ENCODE assay signal across 9 mouse cellular contexts in the genomic region with DNA sequence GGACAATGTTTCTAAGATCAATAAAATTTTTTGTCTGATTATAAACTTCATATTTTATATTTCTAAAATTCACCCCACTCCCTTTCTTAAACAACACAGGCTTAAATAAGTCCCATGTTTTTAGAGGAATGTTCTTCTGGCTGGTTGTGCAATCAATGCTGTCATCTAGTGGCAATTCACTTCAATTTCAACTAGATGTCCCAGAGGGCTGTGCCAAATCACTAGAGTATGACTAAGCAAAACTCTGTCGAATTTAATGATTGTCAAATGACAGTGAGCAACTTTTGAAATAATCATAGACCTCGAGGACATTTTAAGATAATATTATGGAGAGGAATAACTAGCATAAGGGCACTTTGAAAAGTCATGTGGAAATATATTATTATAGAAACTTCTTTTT. TPM values are rescaled to one million over a fixed set of nuclear protein-coding genes. Genes with fewer than 3 reads are reported as not detected.
DNase-seq lines count a peak whose midpoint lies in the region; ATAC-seq and TF ChIP-seq lines count a peak whose summit lies in the region.
"Had no signal": no experiment of that assay in that cellular context is flagged by ENCODE, and none has a peak within 500 bp of the region (broad histone marks: within the 10 kb centered on the region; RNA-seq: fewer than 3 reads in every experiment).

No protein-coding gene starts in this region.

- intact Hi-C loops in left cerebral cortex, postnatal 14 days (cut with DNase I): no loop called here
- intact Hi-C loops in left cerebral cortex, postnatal 4 days (cut with DNase I): no loop called here

- no peak for ATAC-seq in forebrain, postnatal 0 days
- no peak for ATAC-seq in forebrain, embryonic 15.5 days (replicated peaks)
- 0 out of 2 replicates have a peak, but pooled peaks have one; percentile 59 for ATAC-seq in megakaryocyte-erythroid progenitor cell, adult 5-6 weeks (replicated peaks; ENCODE audit: low FRiP score, low TSS enrichment, poor library complexity, severe bottlenecking)
- ATAC-seq in erythroblast, adult 5-6 weeks (replicated peaks; ENCODE audit: low FRiP score, poor library complexity, severe bottlenecking): no peak

- H3K9me3 ChIP-seq in forebrain, postnatal 0 days (ENCODE audit: low read length): no peaks in the 10 kb centered on the region
- peaks cover 4% of the 10 kb centered on the region; the same call in 1 of the 2 replicates for H3K9me3 ChIP-seq in forebrain, embryonic 15.5 days
- H3K9me3 ChIP-seq: heart, embryonic 15.5 days had no signal

- WGBS in forebrain, postnatal 0 days: 69% methylated on average over 2 of the region's 2 CpGs
- WGBS in forebrain, embryonic 15.5 days: 78% methylated on average over 2 of the region's 2 CpGs

- H3K4me2 ChIP-seq in forebrain, postnatal 0 days (ENCODE audit: low read depth): no peak overlapping the region
- no peak overlapping the region for H3K4me2 ChIP-seq in forebrain, embryonic 15.5 days (replicated peaks)
- H3K4me2 ChIP-seq: heart, embryonic 15.5 days had no signal

- H3K4me3 ChIP-seq in forebrain, postnatal 0 days (ENCODE audit: low read depth, low read length): no peak overlapping the region
- H3K4me3 ChIP-seq in forebrain, embryonic 15.5 days: no peak overlapping the region
- H3K4me3 ChIP-seq: heart, embryonic 15.5 days had no signal

- TF ChIP-seq CTCF in forebrain, postnatal 0 days (IDR thresholded peaks at IDR 0.05; ENCODE audit: low read depth): peak; percentile 50

- no peaks in the 10 kb centered on the region for H3K36me3 ChIP-seq in forebrain, postnatal 0 days (ENCODE audit: insufficient read depth)
- H3K36me3 ChIP-seq in forebrain, embryonic 15.5 days: no peaks in the 10 kb centered on the region
- H3K36me3 ChIP-seq: heart, embryonic 15.5 days had no signal

- H3K9ac ChIP-seq in forebrain, postnatal 0 days: no peak overlapping the region
- H3K9ac ChIP-seq in forebrain, embryonic 15.5 days (replicated peaks): no peak overlapping the region
- H3K9ac ChIP-seq: heart, embryonic 15.5 days had no signal

- DNase-seq in forebrain, postnatal 0 days: peak; percentile 26
- peak; percentile 34 to 54 for DNase-seq in left cerebral cortex, postnatal 14 days (ENCODE audit: low spot score in 2 of 2)
- DNase-seq in left cerebral cortex, postnatal 4 days: no peak
- DNase-seq in adrenal gland, postnatal 36 days: peak; percentile 14 to 29
- no peak for DNase-seq in thymus, adult 18-20 months

- no peaks in the 10 kb centered on the region for H3K4me1 ChIP-seq in forebrain, postnatal 0 days (ENCODE audit: insufficient read depth)
- no peaks in the 10 kb centered on the region for H3K4me1 ChIP-seq in forebrain, embryonic 15.5 days
- H3K4me1 ChIP-seq: heart, embryonic 15.5 days had no signal

- H3K27me3 ChIP-seq in forebrain, postnatal 0 days (ENCODE audit: insufficient read depth, low read length): no peaks in the 10 kb centered on the region
- H3K27me3 ChIP-seq in forebrain, embryonic 15.5 days: no peaks in the 10 kb centered on the region
- H3K27me3 ChIP-seq: heart, embryonic 15.5 days had no signal

- H3K27ac ChIP-seq in forebrain, postnatal 0 days (ENCODE audit: low read depth, low read length): no peak overlapping the region
- H3K27ac ChIP-seq in forebrain, embryonic 15.5 days (replicated peaks): no peak overlapping the region
- H3K27ac ChIP-seq: heart, embryonic 15.5 days had no signal

RNA-seq across cellular contexts. Expression of gene Prg4, which starts 31.7 kb away (rescaled TPM):
- 0.23 and 1.00 TPM in 2 replicates for total RNA-seq in forebrain, postnatal 0 days (2014; rRNA removed)
- 0.39 and 0.96 TPM in 2 replicates for polyA plus RNA-seq in forebrain, postnatal 0 days (2015; fragmentation: Nextera tagmentation; extraction: Ambion mirVana)
- 0.45 and 0.62 TPM in 2 replicates for polyA plus RNA-seq in forebrain, embryonic 15.5 days (2015; fragmentation: Nextera tagmentation; extraction: Ambion mirVana)
- 1 to 10 TPM; 2.8 to 3.3 TPM for total RNA-seq in left cerebral cortex, postnatal 14 days (2021)
- 1 to 10 TPM; 2.2 to 2.4 TPM for total RNA-seq in left cerebral cortex, postnatal 4 days (2021)
- 1 to 10 TPM; 5.0 to 5.1 TPM for total RNA-seq in adrenal gland, postnatal 36 days (2021)
- not detected in 2 replicates for total RNA-seq in megakaryocyte-erythroid progenitor cell, adult 5-6 weeks (2014; fragmentation: Nextera tagmentation)
- total RNA-seq in megakaryocyte-erythroid progenitor cell, adult 5-6 weeks (2017): not detected in 2 replicates
- total RNA-seq in erythroblast, adult 5-6 weeks (2015; ENCODE audit: low replicate concordance): not detected in 2 replicates
- not detected in 2 replicates for total RNA-seq in erythroblast, adult 5-6 weeks (2017; ENCODE audit: low replicate concordance)

Comparison
In these comparisons a context has a peak if more than half of its experiments do, and no peak if none do; other contexts are left out.
1. DNase-seq: peak in forebrain, postnatal 0 days (single experiment), left cerebral cortex, postnatal 14 days (2 of 2) and adrenal gland, postnatal 36 days (2 of 2); none in left cerebral cortex, postnatal 4 days (single experiment) and thymus, adult 18-20 months (0 of 2).